Mouse (Mus musculus) right cerebral cortex, adult 18-20 months (tissue): Measurements from ENCODE around the gene Krtap4-9.
"Not testable (repeated sequence)": the region's sequence is repeated elsewhere in the genome, so short reads cannot be mapped to it uniquely, and the experiment has no call there.

Source experiments
- DNase-seq: peaks from one replicate; pipeline ENCODE4 v3.0.0; 2022; ENCODE audit warnings: mixed read lengths

Krtap4-9 gene

DNA sequence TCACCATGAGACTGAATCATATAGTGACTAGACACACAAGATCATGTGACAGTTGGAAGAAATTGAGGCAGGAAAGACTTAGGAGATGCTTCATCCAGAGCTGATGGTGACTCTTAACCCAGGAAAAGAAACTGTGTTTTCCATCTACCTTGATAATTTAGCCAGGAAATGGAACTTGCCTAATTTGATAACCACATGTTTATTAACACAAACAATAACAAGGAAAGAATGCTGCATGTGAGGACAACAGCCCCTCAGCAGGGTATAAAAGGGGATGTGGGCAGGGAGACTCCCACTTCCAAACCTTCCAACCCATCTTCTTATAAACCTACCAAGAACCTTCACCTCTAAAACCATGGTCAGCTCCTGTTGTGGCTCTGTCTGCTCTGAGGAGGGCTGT, at the start of gene Krtap4-9:
Krtap4-9 (plus strand) TSS at position 301 of the 400 bp plus-strand sequence.
- DNase-seq, result not testable (repeated sequence)

- no peak for DNase-seq
Measured at GRCm38 (mm10) chr11:99743985-99744384, 41.0 kb upstream of the Krtap4-9 start.

- no peak for DNase-seq
Measured at GRCm38 (mm10) chr11:99758877-99759276, 26.1 kb upstream of the Krtap4-9 start.

- no peak for DNase-seq
Measured at GRCm38 (mm10) chr11:99768410-99768809, 16.6 kb upstream of the Krtap4-9 start.

GRCm38 (mm10) chr11:99772813-99773212, 12.2 kb upstream of the Krtap4-9 start, which contains the start of gene Gm11595:
Gm11595 (minus strand) TSS chr11:99772913.
- DNase-seq, result not testable (repeated sequence)

- no peak for DNase-seq
Measured at GRCm38 (mm10) chr11:99778401-99778800, 6.6 kb upstream of the Krtap4-9 start.

GRCm38 (mm10) chr11:99780604-99781003, 4.4 kb upstream of the Krtap4-9 start, which contains the start of gene Krtap4-8:
Krtap4-8 (minus strand) TSS chr11:99780704.
- no peak for DNase-seq

DNA sequence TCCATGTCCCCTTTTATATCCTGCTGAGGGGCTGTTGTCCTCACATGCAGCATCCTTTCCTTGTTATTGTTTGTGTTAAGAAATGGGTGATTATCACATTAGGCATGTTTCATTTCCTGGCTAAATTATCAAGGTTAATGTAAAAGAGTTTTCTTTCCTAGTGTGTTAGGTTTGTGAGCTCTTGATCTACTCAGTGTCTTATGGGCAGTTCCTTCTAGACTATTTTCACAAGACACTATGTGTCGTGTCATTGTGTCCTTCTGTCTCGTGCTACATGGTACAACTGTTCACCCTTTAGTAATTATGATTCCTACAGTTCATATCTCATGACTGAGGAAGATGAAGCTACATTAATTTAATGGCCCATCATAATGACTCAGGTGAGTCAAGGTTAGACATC, 8.4 kb downstream of the Krtap4-9 start, which contains the start of gene Gm11596:
Gm11596 (minus strand) TSS at position 101 of the 400 bp plus-strand sequence.
- no peak for DNase-seq

GRCm38 (mm10) chr11:99798832-99799231, 13.8 kb downstream of the Krtap4-9 start, which contains the start of gene Gm11569:
Gm11569 (minus strand) TSS chr11:99798932.
- not testable (repeated sequence) for DNase-seq

GRCm38 (mm10) chr11:99804346-99804745, 19.3 kb downstream of the Krtap4-9 start, which contains the start of gene Gm11554:
Gm11554 (minus strand) TSS chr11:99804446.
- DNase-seq, result not testable (repeated sequence)

GRCm38 (mm10) chr11:99809792-99810191, 24.8 kb downstream of the Krtap4-9 start, which contains the start of gene Krtap4-13:
Krtap4-13 (minus strand) TSS chr11:99809892.
- not testable (repeated sequence) for DNase-seq

- not testable (repeated sequence) for DNase-seq
Measured at GRCm38 (mm10) chr11:99815566-99815965, 30.6 kb downstream of the Krtap4-9 start, which contains the start of gene Gm11564. Gm11564 (minus strand) TSS chr11:99815666.
